Mouse (Mus musculus) cortical plate, adult 2 months (tissue): ENCODE measurements around the gene Aaed1. TPM values are rescaled to one million over a fixed set of nuclear protein-coding genes. Genes with fewer than 3 reads are reported as not detected.

Experiments
- H3K27ac ChIP-seq: fragments of 200-500 bp; 2 replicates; pipeline ENCODE4 v1.5.1; 2012; ENCODE audit warnings: low read length, control low read depth, inconsistent platforms; ENCODE audit not compliant: insufficient read depth
- H3K4me1 ChIP-seq: fragments of 200-500 bp; 2 replicates; pipeline ENCODE4 v1.6.1; 2011; ENCODE audit warnings: low read length; ENCODE audit not compliant: control insufficient read depth, insufficient read depth
- H3K4me3 ChIP-seq: fragments of 200-500 bp; 2 replicates; pipeline ENCODE4 v1.5.1; 2011; ENCODE audit warnings: mild to moderate bottlenecking, low read length, control low read depth; ENCODE audit not compliant: insufficient read depth
- CTCF ChIP-seq: fragments of 200-500 bp; IDR thresholded peaks from 2 replicates; pipeline ENCODE4 v1.5.1; 2011; ENCODE audit warnings: mild to moderate bottlenecking, control low read depth, low read length; ENCODE audit not compliant: insufficient read depth; ENCODE audit errors: extremely low read depth
- POLR2A ChIP-seq: fragments of 200-500 bp; IDR thresholded peaks from 2 replicates; pipeline ENCODE4 v1.6.1; 2011; ENCODE audit warnings: mild to moderate bottlenecking, low read length, control low read depth; ENCODE audit not compliant: insufficient read depth; ENCODE audit errors: extremely low read depth
- polyA plus RNA-seq: library from polyadenylated mRNA; depleted of rRNA; stranded (reverse); fragments of >200 nt; gene quantifications from 2 replicates; pipeline ENCODE4 v1.2.3, GENCODE M21; 2012; rRNA removed

Aaed1 gene
- polyA plus RNA-seq, 1 experiment: 12.2 TPM

DNA sequence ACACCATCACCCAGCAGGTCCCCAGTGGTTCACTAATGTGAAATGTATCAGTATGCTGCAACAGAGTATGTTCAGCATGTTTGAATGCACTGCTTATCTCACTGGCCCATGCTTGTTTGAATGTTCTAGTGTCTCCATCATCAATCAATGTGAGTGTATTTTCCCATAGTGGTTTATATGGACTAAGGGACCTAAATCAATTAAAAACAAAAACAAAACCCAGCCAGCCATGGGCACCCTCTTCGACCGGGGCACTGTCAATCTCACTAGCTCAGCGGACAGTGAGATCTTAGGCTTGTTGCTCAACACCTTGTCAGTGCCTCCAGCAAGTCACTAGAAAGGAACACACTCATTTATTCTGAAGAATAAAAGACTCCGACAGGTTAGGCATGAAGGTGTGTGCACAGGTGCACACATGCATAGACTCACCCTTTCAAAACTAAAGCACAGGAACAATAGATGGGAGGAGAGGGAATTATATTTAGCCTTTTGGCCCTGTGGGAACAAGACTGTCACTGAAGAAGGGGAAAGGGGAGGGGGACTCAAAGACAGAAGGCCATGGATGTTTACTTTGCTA lies 67.7 kb downstream of the Aaed1 start:
- Histone ChIP-seq H3K4me1 (no peaks in the 10 kb centered on the region), H3K27ac (no peak overlapping the region), H3K4me3 (no peak overlapping the region)
- TF ChIP-seq CTCF (no peak), POLR2A (no peak)

DNA sequence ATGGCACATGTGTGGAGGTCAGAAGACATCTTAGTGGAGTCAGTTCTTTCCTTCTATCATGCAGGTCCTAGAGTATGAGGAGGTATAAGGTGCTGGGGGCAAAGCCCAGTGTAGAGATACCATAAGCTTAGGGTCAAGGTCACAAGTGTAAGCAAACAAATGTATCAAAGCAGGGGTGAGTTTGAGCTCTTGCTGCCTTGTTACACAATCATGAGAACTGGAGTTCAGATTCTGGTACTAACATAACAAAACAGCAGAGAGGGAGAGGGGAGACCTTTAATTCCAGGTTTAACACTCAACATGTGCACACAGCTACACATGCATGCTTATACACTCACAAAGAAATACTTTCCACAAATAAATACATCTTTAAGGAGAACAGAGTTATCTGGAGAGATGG lies 69.8 kb downstream of the Aaed1 start:
- Histone ChIP-seq H3K27ac (no peak overlapping the region), H3K4me1 (no peaks in the 10 kb centered on the region), H3K4me3 (no peak overlapping the region)
- TF ChIP-seq CTCF: no peak
- TF ChIP-seq POLR2A: no peak

DNA sequence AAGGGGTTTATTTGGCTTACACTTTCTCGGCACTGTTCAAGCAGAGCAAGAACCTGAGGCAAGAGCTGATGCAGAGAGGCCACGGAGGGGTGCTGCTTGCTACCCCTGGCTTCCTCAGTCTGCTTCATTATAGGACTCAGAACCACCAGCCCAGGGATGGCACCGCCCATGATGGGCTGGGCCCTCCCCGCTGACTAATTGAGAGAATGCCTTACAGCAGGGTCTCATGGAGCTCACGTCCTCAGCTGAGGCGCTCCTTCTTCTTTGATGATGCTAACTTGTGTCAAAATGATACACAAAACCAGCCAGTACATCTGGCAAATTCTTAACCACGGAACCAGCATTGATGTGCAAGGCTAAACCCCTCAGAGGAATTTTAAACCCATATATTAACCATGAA lies 71.9 kb downstream of the Aaed1 start:
- TF ChIP-seq CTCF (no peak), POLR2A (no peak)
- no peak overlapping the region for H3K4me3 ChIP-seq
- no peak overlapping the region for H3K27ac ChIP-seq
- peaks cover 3% of the 10 kb centered on the region for H3K4me1 ChIP-seq

DNA sequence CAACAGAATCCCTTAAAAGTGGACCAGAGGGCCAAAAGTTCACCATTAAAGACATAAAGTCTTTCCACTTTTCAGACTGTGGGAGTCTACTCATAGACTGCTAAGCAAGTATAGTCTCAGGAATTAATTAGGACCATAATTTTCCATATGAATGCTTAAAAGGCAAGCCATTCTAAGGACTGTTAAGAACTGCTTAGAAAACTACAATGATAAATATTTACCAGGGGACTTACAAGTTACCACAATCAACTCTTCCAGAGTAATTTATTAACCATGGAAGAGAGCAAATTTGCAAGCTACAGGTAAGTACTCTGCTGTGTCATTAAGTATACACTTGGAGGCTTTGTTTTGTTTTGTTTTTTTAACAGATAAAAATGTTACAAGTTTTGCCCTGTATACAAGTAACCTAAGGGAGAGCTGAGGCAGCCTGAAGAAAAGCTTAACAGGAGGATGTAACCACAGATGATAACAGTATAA lies 74.8 kb downstream of the Aaed1 start:
- Histone ChIP-seq H3K4me3 (no peak overlapping the region), H3K27ac (no peak overlapping the region), H3K4me1 (peaks cover 3% of the 10 kb centered on the region)
- no peak for TF ChIP-seq POLR2A
- TF ChIP-seq CTCF: no peak

DNA sequence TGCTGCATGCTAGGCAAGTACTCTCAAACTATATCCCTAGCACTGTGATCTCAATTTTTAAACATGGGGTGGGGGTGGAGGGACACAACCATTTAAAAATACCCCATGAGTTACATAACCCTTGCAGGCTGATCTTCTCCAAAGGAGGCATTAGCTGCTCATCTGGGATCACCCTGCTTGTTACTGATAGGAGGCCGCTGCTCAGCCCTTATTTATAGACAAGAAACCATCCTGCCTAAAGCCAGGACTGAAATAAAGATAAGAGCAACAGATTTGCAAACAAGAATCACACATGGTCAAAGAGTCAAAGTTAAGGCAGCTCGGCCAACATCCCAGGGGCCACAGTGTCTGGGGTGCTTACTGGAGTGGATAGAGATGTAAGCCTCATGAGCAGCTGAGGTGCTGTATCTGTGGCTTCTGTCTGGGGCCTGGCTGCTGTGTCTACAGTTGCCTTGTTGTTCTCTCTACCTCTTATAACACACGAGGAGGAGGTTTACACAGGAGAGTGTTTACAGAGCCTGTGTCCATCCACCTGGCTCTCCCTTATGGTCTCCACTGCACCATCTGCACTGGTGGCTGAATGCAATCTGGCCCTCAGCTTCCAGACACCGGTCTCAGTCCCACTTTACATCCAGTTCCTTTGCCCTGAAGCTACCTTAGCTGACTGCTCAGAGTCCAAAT lies 75.4 kb downstream of the Aaed1 start:
- Histone ChIP-seq H3K27ac (no peak overlapping the region), H3K4me1 (peaks cover 3% of the 10 kb centered on the region), H3K4me3 (no peak overlapping the region)
- TF ChIP-seq POLR2A (no peak), CTCF (no peak)

DNA sequence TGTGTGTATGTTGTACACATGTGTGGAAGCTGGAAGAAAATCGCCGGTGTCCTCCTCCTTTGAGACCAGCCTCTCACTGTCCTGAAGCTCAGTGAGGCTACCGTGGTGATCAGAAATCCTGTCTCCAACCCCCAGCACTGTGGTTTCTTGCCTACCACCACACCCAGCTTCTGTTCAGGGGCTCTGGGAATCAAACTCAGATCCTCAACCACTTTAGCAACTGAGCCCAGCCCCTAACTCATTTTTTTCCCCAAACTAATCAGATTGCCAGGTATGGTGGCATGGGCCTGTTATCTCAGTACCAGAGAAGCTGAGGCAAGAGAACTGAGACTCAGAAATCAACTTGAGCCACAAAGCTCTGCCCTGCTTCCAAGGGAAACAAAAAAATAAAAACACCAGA lies 76.7 kb downstream of the Aaed1 start:
- H3K4me3 ChIP-seq: no peak overlapping the region
- TF ChIP-seq CTCF (no peak), POLR2A (no peak)

DNA sequence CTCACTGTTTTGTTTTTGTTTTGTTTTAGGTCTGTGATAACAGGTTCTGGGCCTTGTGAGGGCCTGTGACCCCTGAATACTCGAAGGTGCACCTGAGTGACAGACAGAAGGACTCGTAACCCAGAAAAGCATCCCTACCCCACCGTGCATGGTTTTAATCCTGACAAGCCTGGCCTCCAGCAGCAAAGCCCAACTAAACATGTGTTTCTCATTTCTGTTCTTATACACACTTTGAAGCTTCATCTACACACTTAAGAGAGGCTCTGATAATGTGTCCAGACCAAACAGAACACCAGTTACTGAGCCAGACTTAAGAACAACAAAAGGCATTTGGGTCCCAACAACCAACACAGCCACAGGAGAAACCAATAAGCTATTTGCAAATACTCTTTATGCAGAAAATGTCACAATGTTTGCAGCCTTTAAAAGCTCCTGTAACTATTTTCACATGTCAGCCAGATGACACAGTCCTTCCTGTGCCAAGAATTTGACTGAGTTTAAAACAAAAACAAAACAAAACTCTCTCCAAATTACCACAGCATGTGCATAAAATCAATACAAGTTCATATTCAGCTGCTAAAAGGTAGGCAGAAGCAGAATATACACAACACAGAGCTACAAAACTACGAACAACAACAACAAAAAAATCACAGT lies 77.3 kb downstream of the Aaed1 start:
- H3K27ac ChIP-seq: no peak overlapping the region

More for the DNA sequence above, 76.7 kb downstream of the Aaed1 start:
- no peak overlapping the region for H3K27ac ChIP-seq
- H3K4me1 ChIP-seq: peaks cover 3% of the 10 kb centered on the region

DNA sequence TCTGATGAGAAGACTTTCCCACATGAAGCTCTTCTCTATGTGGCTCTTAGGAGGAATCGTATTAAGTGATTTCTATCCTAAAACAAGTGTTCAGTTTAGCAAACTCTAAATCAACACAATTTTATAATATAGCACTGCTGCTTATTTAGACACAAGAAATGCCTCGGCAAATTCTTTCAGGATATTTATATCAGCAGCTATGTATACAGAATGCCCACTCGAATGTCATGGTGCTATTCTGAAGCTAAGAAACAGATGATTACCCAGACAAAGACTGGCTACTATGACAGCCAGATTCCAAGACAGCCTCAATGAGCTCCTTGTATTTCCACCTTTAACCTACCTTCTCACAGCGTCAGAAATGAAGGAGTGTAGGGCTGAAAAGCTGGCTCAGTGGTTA lies 79.4 kb downstream of the Aaed1 start:
- peaks cover 3% of the 10 kb centered on the region for H3K4me1 ChIP-seq
- H3K4me3 ChIP-seq: no peak overlapping the region
- TF ChIP-seq CTCF (no peak), POLR2A (no peak)
- no peak overlapping the region for H3K27ac ChIP-seq

More for the DNA sequence above, 77.3 kb downstream of the Aaed1 start:
- peaks cover 3% of the 10 kb centered on the region for H3K4me1 ChIP-seq
- H3K4me3 ChIP-seq: no peak overlapping the region
- TF ChIP-seq CTCF: no peak
- TF ChIP-seq POLR2A: no peak

DNA sequence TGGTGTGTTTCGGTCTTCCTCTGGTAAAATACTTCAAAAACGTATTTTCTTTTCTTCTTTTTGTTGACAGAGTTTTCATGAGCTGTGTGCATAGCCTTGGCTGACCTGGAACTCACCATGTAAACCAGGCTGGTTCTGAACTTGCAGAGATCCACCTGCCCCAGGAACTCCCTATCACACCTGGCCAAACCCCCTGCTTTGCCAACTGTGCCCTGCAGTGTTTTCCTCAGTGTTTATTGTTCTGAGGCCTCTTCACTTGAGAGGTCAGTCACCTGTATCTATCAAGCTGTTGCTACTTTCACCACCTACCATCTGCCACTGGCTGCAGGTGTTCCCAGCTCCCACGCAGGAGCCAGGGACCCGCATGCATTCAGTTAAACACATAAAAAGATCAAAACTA lies 85.8 kb downstream of the Aaed1 start:
- no peak overlapping the region for H3K4me3 ChIP-seq
- H3K27ac ChIP-seq: no peak overlapping the region
- TF ChIP-seq CTCF: no peak
- no peak for TF ChIP-seq POLR2A
- no peaks in the 10 kb centered on the region for H3K4me1 ChIP-seq

DNA sequence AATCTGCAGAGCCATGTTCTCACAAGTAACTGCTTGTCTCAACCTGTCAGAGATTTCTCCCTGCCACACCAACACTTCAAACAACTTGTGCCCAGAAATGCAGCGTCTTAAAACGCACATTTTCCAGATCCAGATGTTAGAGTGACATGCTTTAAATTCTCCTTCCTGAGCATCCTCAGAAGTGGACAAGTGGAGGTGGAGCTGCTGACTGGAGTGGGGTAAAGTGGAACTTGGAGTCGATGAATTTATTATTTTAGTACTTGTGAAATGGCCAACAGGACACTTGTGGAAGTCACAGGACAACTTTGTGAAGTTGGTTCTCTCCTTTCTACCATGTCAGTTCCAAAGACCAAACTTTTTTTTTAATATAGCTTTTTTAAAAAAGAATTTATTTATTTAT lies 86.8 kb downstream of the Aaed1 start:
- Histone ChIP-seq H3K4me3 (no peak overlapping the region), H3K4me1 (no peaks in the 10 kb centered on the region), H3K27ac (no peak overlapping the region)
- TF ChIP-seq POLR2A: no peak
- no peak for TF ChIP-seq CTCF

Other genes starting within 250 kb of the Aaed1 start
- gene Hsd17b3, start 223.5 kb downstream of the Aaed1 start, polyA plus RNA-seq: not detected in 2 replicates
- 1.5 and 1.6 TPM in 2 replicates for gene Slc35d2, start 183.3 kb downstream of the Aaed1 start, polyA plus RNA-seq
- gene Zfp367, start 159.5 kb downstream of the Aaed1 start, polyA plus RNA-seq: 31.9 and 34.6 TPM in 2 replicates
- 203 and 210 TPM in 2 replicates for gene Habp4, start 150.9 kb downstream of the Aaed1 start, polyA plus RNA-seq
- 9.8 and 10.4 TPM in 2 replicates for gene Cdc14b, start 37.4 kb downstream of the Aaed1 start, polyA plus RNA-seq
- 121 and 125 TPM in 2 replicates for gene Ctsl, start 58.2 kb upstream of the Aaed1 start, polyA plus RNA-seq
- 13.1 and 13.5 TPM in 2 replicates for gene Cdk20, start 119.6 kb upstream of the Aaed1 start, polyA plus RNA-seq
- gene Fam240b, start 185.1 kb upstream of the Aaed1 start, polyA plus RNA-seq: not detected in 2 replicates